Mouse (Mus musculus) regulatory T cell (primary cell): ENCODE results near the gene Scoc.

Experiments
- in situ Hi-C: fragments of 300-600 bp; cut with MboI, MseI; formaldehyde crosslinking; loops from one replicate; pipeline ENCODE4 v1.15.1; 2025; ENCODE audit warnings: high pct_unique_total_duplicates

Gene Scoc

DNA sequence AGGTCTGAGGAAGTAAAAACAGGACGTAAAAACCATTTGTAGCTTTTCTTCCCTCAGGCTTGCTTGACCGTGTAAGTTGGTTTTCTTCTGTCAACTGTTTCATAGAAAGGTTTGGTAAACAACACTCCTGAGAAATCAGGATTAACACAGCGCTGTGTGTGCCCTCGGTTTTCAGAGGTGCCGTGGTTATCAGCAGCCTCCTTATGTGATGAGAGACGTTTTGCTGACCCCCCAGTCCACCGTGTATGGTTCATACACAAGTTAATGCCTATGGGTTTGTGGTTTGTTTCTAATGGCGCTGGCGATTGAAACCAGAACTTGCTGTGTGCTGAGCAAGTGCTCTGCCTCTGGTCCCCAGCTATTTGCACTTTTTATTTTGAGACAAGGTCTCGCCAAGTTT is 52.6 kb downstream of the Scoc start:
- in situ Hi-C loops: no loop called here

DNA sequence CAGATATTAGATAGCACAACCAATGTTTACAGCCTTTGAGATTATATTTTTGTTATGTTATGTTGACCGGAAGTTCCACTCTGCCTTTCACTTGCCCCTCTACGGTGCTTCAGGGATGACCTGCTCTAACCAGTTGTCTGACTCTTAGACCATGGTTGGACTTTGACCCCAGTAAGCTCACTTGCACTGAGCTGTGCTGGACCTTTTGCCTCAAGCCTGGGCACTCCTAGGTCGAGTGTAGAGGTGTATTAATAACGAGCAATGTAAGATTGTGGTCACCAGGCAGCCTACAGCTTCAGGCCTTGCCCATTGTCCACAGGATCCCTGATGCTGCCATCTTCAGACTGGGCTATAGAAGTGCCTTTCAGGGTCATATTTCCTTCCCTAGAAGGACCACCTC is 60.5 kb downstream of the Scoc start:
- in situ Hi-C loops: no loop called here

DNA sequence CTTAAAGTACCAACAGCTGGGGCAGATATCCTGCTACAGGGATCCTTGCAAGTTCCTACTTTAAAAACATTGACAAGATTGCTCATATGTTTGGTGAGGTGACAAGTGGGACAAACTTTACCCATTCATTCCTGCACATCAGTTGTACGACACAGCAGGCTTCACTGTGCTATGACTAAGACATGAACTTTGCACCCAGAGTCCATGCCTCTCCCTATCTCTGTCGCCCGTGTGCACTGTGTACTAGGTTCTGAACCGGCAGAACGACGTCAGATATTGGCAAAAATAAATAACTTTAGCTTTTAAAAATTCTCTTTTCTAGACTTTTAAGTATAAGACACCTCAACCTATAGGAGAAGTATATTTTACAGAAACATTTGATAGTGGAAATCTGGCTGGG is 61.5 kb downstream of the Scoc start:
- in situ Hi-C loops: no loop called here

DNA sequence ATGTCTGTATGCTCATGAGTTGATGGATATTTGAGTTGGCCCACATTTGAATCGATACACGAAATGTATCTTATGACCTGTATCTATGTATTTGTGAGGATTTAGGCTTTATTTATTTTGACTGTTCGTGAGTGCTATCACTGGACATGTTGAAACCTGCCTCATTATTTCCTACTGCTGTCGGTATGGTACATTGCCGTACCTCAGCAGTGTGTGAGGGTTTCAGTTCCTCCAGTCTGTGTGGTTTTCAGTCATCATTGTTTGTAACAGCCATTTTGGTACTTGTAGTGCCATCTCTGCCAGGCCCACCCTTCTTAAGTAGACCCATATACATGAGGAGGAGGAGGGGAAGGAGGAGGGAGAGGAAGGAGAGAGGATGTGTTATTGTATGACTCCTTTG is 63.9 kb downstream of the Scoc start:
- in situ Hi-C loops: no loop called here

DNA sequence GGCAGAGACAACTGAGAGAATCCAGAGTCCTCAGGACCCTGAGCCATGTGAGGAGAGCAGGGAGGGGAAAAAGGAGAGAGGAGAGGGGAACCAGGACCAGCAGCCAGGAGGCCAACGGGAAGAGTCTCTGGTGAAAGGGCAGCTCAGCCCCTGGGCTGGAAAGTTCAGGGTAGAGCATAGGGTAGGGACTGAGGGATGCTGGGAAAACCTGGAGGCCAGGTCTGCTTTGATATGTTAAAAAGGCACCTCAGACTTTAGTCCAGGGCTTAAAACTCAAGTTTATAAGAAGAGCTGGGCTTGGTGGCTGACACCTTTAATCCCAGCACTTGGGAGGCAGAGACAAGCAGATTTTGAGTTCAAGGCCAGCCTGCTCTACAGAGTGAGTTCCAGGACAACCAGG is 65.7 kb downstream of the Scoc start:
- in situ Hi-C loops: no loop called here

DNA sequence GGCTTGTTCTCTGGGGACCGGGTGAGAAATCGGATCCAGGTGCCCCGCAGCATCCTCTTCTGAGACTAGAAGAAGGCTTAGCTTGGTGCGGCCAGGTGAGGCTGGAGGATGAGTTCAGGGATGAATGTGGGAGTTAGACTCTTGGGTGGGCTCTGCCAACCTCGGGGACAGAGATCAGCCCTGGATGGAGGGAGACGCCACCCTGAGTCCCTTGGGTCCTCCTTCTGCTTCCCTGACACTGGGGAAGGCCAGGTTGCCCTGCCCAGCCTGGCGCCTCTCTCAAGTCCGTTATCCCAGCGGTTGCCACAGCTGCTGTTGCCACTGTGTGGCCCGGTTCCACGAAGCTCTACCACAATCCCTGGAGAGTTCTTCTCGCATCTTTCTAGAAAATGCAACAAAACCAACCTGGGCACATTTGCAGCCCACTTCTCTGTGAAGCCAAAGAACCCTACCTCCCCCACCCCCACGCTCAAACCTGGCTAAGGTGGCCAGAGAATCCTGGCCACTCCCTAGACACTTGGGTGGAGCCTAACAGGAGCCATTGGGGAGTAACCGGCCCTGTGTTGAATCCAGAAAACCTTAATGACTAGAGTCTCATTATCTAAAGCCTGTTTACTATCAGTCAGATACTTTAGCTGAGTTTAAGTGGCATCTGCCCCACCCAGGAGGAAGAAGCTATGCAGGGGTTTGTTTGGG is 68.0 kb downstream of the Scoc start:
- in situ Hi-C loops: no loop called here

DNA sequence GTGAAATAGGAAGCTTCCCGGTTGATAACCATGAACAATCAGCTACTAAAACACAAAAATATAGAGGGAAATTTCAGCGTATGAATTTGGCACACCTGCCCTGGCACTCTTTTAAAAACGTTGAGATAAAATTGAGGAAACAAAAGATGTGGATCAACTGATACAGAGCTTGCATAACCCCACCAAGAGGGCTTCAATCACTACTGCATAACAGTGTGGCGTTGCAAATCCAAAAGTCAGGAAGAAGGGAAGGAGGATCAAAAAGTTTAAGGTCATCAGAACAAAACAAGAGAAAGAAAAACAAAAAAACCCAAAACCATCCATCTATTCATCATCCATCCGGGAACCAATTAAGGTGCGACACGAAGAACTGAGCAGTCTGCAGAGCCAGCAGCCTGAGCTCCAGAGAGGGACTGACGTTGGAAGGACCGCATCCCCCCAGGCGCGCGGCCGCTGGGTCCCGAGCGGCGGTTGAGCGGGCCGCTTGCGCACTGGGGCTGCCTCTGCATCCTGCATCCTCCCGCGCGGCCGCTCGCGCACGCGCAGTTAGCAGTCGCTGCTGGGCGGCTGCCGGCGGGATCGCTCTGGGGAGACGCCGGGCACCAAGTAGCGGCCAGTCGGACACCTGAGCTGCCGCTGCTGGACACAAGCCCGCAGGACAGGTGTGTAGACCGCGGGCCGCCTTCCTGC is 68.7 kb downstream of the Scoc start, which contains the start of gene Clgn:
Gene Clgn (plus strand): TSS at position 552 of the 690 bp plus-strand sequence.
- in situ Hi-C loops: no loop called here

DNA sequence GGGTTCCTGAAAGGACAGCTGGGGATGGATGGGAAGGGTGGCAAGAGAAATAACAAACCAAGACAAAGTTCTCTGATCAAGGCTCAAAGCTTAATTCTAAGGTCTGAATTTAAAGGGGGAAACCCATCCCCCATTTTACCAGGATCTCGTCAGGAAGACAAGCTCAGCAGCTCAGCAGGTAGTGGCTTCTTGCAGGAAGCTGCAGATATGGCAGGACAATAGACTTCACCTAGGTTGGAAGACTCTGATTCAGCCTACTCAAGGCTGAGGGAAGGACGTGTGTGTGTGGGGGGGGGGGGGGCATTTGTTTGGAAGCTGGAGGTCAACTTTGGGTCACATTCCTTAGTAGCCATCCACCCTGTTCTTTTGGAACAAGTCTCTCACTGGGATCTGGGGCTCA is 75.3 kb downstream of the Scoc start:
- in situ Hi-C loops: no loop called here

DNA sequence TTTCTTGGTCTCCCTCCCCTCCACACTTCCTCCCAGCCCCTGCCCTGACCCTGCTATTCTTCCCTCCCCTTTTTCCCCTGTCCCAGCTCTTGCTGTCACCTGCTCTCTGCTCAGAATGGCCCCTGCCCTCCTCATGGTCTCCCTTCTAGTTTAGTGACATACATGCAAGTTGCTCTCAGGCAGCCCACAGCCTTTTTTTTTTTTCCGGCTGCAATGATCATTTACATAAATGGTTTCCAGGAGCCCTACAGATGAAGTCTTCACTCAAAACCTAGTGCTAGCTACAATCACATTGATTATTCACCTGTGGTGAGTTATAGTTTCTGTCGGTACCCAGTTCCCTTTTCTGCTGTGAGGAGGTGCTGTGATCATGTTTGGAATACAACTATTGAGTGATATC is 77.2 kb downstream of the Scoc start:
- in situ Hi-C loops: no loop called here

DNA sequence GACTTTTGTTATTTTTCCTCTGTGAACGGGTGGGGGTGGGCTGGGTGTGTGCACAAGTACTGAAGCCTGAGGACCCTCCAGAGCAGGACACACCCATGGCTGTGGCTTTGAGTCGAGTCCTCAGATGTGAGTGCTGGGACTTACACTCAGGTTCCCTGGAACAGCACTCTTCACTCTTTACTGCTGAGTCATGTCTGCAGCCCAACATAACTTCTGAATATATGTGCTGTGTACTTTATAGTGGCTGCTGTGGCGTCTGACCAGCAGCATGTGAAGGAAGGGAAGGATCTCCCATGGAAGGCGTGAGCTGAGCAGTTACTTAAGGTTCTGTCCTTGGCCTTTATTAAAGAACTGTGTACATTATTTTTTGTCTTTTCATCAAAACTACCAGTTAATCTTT is 78.0 kb downstream of the Scoc start:
- in situ Hi-C loops: no loop called here
